In genomic region chr2:118728337-118728736, GRCm38 (mm10) we compare ENCODE assay signal across 9 mouse cellular contexts. TPM values are rescaled to one million over a fixed set of nuclear protein-coding genes. Genes with fewer than 3 reads are reported as not detected.
DNase-seq lines count a peak whose midpoint lies in the region; ATAC-seq and TF ChIP-seq lines count a peak whose summit lies in the region.
"Had no signal": no experiment of that assay in that cellular context is flagged by ENCODE, and none has a peak within 500 bp of the region (broad histone marks: within the 10 kb centered on the region; RNA-seq: fewer than 3 reads in every experiment).

Gene Plcb2, minus strand, starts transcription at chr2:118728438.

- H3K36me3 ChIP-seq in kidney, embryonic 16.5 days (ENCODE audit: insufficient read depth, low read length): no peaks in the 10 kb centered on the region
- H3K36me3 ChIP-seq in lung, embryonic 14.5 days (ENCODE audit: insufficient read depth): no peaks in the 10 kb centered on the region
- no peaks in the 10 kb centered on the region for H3K36me3 ChIP-seq in midbrain, postnatal 0 days (ENCODE audit: insufficient read depth, low read length)
- H3K36me3 ChIP-seq: midbrain, embryonic 12.5 days had no signal

- no peak for DNase-seq in kidney, adult 8-10 months
- peak; percentile 66 for DNase-seq in lung, embryonic 14.5 days
- DNase-seq in thymus, adult 18-20 months: peak; percentile 64 to 70
- DNase-seq in left cerebral cortex, postnatal 36 days (ENCODE audit: low spot score in 2 of 2): no peak
- no peak for DNase-seq in midbrain, postnatal 0 days (ENCODE audit: low spot score)
- DNase-seq in right cerebral cortex, postnatal 4 days: no peak

- H3K9ac ChIP-seq in kidney, embryonic 16.5 days (replicated peaks; ENCODE audit: low read length): peak within 1 kb of the TSS; percentile 39; the same call in 1 of the 2 replicates
- no peak within 1 kb of the TSS for H3K9ac ChIP-seq in lung, embryonic 14.5 days
- H3K9ac ChIP-seq in midbrain, postnatal 0 days (replicated peaks; ENCODE audit: low read length, poor library complexity, severe bottlenecking): no peak within 1 kb of the TSS
- H3K9ac ChIP-seq: midbrain, embryonic 12.5 days had no signal

- WGBS in kidney, embryonic 16.5 days: 9% methylated on average over 7 of the region's 7 CpGs
- WGBS in lung, embryonic 14.5 days: 8% methylated on average over 7 of the region's 7 CpGs
- 15% methylated on average over 7 of the region's 7 CpGs for WGBS in midbrain, postnatal 0 days

- peak; percentile 86 for ATAC-seq in kidney, embryonic 16.5 days (ENCODE audit: low FRiP score, low TSS enrichment)
- ATAC-seq in granulocyte monocyte progenitor cell, adult 5-6 weeks (replicated peaks; ENCODE audit: poor library complexity, severe bottlenecking): peak; percentile 48
- peak; percentile 75 for ATAC-seq in lung, embryonic 14.5 days (ENCODE audit: insufficient read depth)
- ATAC-seq in midbrain, postnatal 0 days (ENCODE audit: low FRiP score): no peak

- no peak for TF ChIP-seq CTCF in lung, embryonic 14.5 days (IDR thresholded peaks at IDR 0.05; ENCODE audit: low read depth)
- no peak for TF ChIP-seq CTCF in midbrain, postnatal 0 days (IDR thresholded peaks at IDR 0.05)

- H3K27ac ChIP-seq in kidney, embryonic 16.5 days (ENCODE audit: low read length): peak within 1 kb of the TSS; percentile 74
- peak within 1 kb of the TSS; percentile 55 for H3K27ac ChIP-seq in lung, embryonic 14.5 days (ENCODE audit: low read depth)
- no peak within 1 kb of the TSS for H3K27ac ChIP-seq in midbrain, postnatal 0 days (ENCODE audit: low read depth, low read length)
- H3K27ac ChIP-seq: midbrain, embryonic 12.5 days had no signal

- H3K4me3 ChIP-seq in kidney, embryonic 16.5 days (ENCODE audit: low read length): peak within 1 kb of the TSS; percentile 11; the same call in 1 of the 2 replicates
- no peak within 1 kb of the TSS for H3K4me3 ChIP-seq in lung, embryonic 14.5 days (ENCODE audit: low read depth, low read length)
- H3K4me3 ChIP-seq in midbrain, postnatal 0 days (ENCODE audit: low read depth, low read length): no peak within 1 kb of the TSS
- H3K4me3 ChIP-seq: midbrain, embryonic 12.5 days had no signal

- peaks cover 8% of the 10 kb centered on the region for H3K27me3 ChIP-seq in kidney, embryonic 16.5 days (ENCODE audit: insufficient read depth, low read length)
- H3K27me3 ChIP-seq in lung, embryonic 14.5 days (ENCODE audit: insufficient read depth, low read length): peaks cover 6% of the 10 kb centered on the region; the same call in 1 of the 2 replicates
- peaks cover 8% of the 10 kb centered on the region for H3K27me3 ChIP-seq in midbrain, postnatal 0 days (ENCODE audit: insufficient read depth, low read length)

- intact Hi-C loops in left cerebral cortex, postnatal 36 days (cut with DNase I): no loop called here

- H3K9me3 ChIP-seq in kidney, embryonic 16.5 days (ENCODE audit: low read length): no peaks in the 10 kb centered on the region
- H3K9me3 ChIP-seq in lung, embryonic 14.5 days (ENCODE audit: low read depth, low read length): no peaks in the 10 kb centered on the region
- no peaks in the 10 kb centered on the region for H3K9me3 ChIP-seq in midbrain, postnatal 0 days (ENCODE audit: low read length)
- H3K9me3 ChIP-seq: midbrain, embryonic 12.5 days had no signal

- peak within 1 kb of the TSS; percentile 32 for H3K4me2 ChIP-seq in kidney, embryonic 16.5 days (replicated peaks; ENCODE audit: low read depth, low read length)
- peak within 1 kb of the TSS; percentile 53 for H3K4me2 ChIP-seq in lung, embryonic 14.5 days
- H3K4me2 ChIP-seq in midbrain, postnatal 0 days (ENCODE audit: low read depth, low read length, poor library complexity, severe bottlenecking): no peak within 1 kb of the TSS
- H3K4me2 ChIP-seq: midbrain, embryonic 12.5 days had no signal

- H3K4me1 ChIP-seq in kidney, embryonic 16.5 days (ENCODE audit: insufficient read depth, low read length): peaks cover 25% of the 10 kb centered on the region
- H3K4me1 ChIP-seq in lung, embryonic 14.5 days (ENCODE audit: insufficient read depth): peaks cover 12% of the 10 kb centered on the region
- H3K4me1 ChIP-seq in midbrain, postnatal 0 days (ENCODE audit: insufficient read depth, low read length): no peaks in the 10 kb centered on the region

RNA-seq across cellular contexts. Expression of gene Plcb2, which starts in this region (rescaled TPM):
- 1.4 and 1.7 TPM in 2 replicates for polyA plus RNA-seq in kidney, embryonic 16.5 days (2015; fragmentation: Nextera tagmentation; extraction: Ambion mirVana)
- 99.1 and 108 TPM in 2 replicates for total RNA-seq in granulocyte monocyte progenitor cell, adult 5-6 weeks (2014; fragmentation: Nextera tagmentation)
- 54.3 and 70.7 TPM in 2 replicates for total RNA-seq in granulocyte monocyte progenitor cell, adult 5-6 weeks (2017)
- 1.3 and 1.5 TPM in 2 replicates for polyA plus RNA-seq in lung, embryonic 14.5 days (2014; fragmentation: Nextera tagmentation; extraction: Ambion mirVana)
- total RNA-seq in left cerebral cortex, postnatal 36 days (2021): 1 to 10 TPM; 2.4 to 3.4 TPM
- total RNA-seq in midbrain, postnatal 0 days (2014; rRNA removed): 0.52 and 2.4 TPM in 2 replicates
- 0.53 and 0.63 TPM in 2 replicates for polyA plus RNA-seq in midbrain, postnatal 0 days (2015; fragmentation: Nextera tagmentation; extraction: Ambion mirVana)

Comparison
In these comparisons a context has a peak if more than half of its experiments do, and no peak if none do; other contexts are left out.
1. RNA of gene Plcb2 (total RNA-seq): 54.3 to 108 TPM in granulocyte monocyte progenitor cell, adult 5-6 weeks; 2.4 to 3.4 TPM in left cerebral cortex, postnatal 36 days and 0.52 to 2.4 TPM in midbrain, postnatal 0 days; every median in the first group is over 10 times any median in the second.
2. DNase-seq: peak in lung, embryonic 14.5 days (single experiment) and thymus, adult 18-20 months (2 of 2); none in kidney, adult 8-10 months (0 of 2), left cerebral cortex, postnatal 36 days (0 of 2), midbrain, postnatal 0 days (single experiment) and right cerebral cortex, postnatal 4 days (single experiment).